Mouse (Mus musculus): ENCODE data around the gene Lactb.

GRCm38 (mm10) chr9:66967492-66967891 is 7.8 kb downstream of the Lactb start:
- TF ChIP-seq CTCF (IDR thresholded peaks at IDR 0.05; ENCODE audit: low read depth, low read length) (no peak), POLR2AphosphoS5 (IDR thresholded peaks at IDR 0.05; ENCODE audit: insufficient replicate concordance, low read depth, low read length) (no peak)

Measured in G1E (cell line).